9 mouse cellular contexts compared by ENCODE assay signal in the genomic region with DNA sequence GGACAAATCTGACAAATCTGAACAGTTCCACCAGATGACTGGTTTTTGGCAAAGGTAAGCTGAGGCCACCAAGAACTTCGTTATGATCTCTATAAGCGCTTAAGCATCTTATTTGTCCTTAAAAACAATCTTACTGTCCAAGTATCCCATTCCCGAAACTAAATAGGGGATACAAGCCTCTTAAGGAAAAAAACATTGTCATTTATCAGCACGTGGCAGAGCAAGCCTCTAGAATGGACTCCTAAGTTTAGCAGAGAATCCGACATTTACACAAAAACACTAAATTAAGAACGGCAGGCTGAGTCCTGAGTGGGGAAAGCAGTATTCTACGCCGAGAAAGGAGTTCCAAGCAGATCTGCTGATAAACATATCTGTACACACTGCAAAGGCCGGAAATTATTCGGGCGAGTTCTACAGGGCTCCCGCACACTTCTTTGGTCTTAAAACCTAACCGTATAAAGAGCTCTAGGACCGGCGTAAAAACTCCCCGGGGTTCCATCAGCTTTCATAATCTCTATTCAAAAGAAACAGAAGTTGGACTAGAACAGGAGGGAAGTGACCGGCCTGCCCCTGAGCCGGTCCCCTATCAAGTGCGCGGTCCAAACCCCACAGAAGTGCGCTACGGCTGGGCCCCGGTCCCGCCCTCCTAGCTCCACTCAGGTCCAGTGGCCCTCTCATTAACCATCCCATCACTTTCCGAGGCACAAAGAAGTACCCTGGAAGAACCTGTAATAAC. TPM values are rescaled to one million over a fixed set of nuclear protein-coding genes. Genes with fewer than 3 reads are reported as not detected.
DNase-seq lines count a peak whose midpoint lies in the region; ATAC-seq and TF ChIP-seq lines count a peak whose summit lies in the region.
"Had no signal": no experiment of that assay in that cellular context is flagged by ENCODE, and none has a peak within 500 bp of the region (broad histone marks: within the 10 kb centered on the region; RNA-seq: fewer than 3 reads in every experiment).

No protein-coding gene starts in this region.

- DNase-seq in heart, adult 11 months, result peak; percentile 96
- DNase-seq in heart, postnatal 25 days (ENCODE audit: low spot score), result no peak
- DNase-seq in G1E (ENCODE audit: low spot score), result no peak
- DNase-seq in liver, embryonic 11.5 days (ENCODE audit: low spot score), result no peak
- DNase-seq in neural tube, embryonic 10.5 days (ENCODE audit: extremely low spot score, low spot score), result peak; percentile 50
- DNase-seq in layer of hippocampus, adult 18-20 months (ENCODE audit: low spot score in 2 of 2), result no peak

- H3K36me3 ChIP-seq in G1E (replicated peaks), result peaks cover 27% of the 10 kb centered on the region
- no peaks in the 10 kb centered on the region for H3K36me3 ChIP-seq in heart, embryonic 13.5 days
- no peaks in the 10 kb centered on the region for H3K36me3 ChIP-seq in liver, embryonic 11.5 days (ENCODE audit: control insufficient read depth, insufficient read depth, low read length)

- H3K4me1 ChIP-seq in G1E (ENCODE audit: insufficient read depth, low read depth, low read length), result peaks cover 66% of the 10 kb centered on the region
- peaks cover 27% of the 10 kb centered on the region for H3K4me1 ChIP-seq in heart, embryonic 13.5 days
- peaks cover 15% of the 10 kb centered on the region for H3K4me1 ChIP-seq in liver, embryonic 11.5 days (replicated peaks; ENCODE audit: control insufficient read depth, insufficient read depth, low read length)

- H3K27ac ChIP-seq in heart, embryonic 13.5 days (replicated peaks), result no peak overlapping the region
- no peak overlapping the region for H3K27ac ChIP-seq in liver, embryonic 11.5 days (ENCODE audit: low read depth, low read length)

- peak overlapping the region; percentile 88 for H3K9ac ChIP-seq in heart, embryonic 13.5 days
- H3K9ac ChIP-seq in liver, embryonic 11.5 days (ENCODE audit: low read depth, low read length), result peak overlapping the region; percentile 87

- H3K27me3 ChIP-seq in G1E (ENCODE audit: insufficient read depth, low read length), result 0 out of 2 replicates have a peak, but pooled peaks cover 2% of the 10 kb centered on the region
- H3K27me3 ChIP-seq in heart, embryonic 13.5 days (replicated peaks), result peaks cover 20% of the 10 kb centered on the region
- H3K27me3 ChIP-seq in liver, embryonic 11.5 days (replicated peaks; ENCODE audit: control insufficient read depth, insufficient read depth, low read length), result no peaks in the 10 kb centered on the region; the same call in none of the 2 replicates
- H3K27me3 ChIP-seq: Patski had no signal

- H3K4me3 ChIP-seq in G1E (ENCODE audit: low read depth, low read length), result peak overlapping the region; percentile 87
- peak overlapping the region; percentile 85 for H3K4me3 ChIP-seq in heart, embryonic 13.5 days
- peak overlapping the region; percentile 84 for H3K4me3 ChIP-seq in liver, embryonic 11.5 days (ENCODE audit: low read depth, low read length)

- intact Hi-C loops in heart, postnatal 25 days (cut with DNase I), result loop anchor here (5.0 kb wide), 1 partner anchor 76 kb away; no protein-coding TSS in a partner anchor

- H3K4me2 ChIP-seq in heart, embryonic 13.5 days, result peak overlapping the region; percentile 100
- H3K4me2 ChIP-seq in liver, embryonic 11.5 days, result peak overlapping the region; percentile 98

- WGBS in heart, embryonic 13.5 days, result 23% methylated on average over 25 of the region's 25 CpGs
- WGBS in liver, embryonic 11.5 days, result 13% methylated on average over 25 of the region's 25 CpGs

- ATAC-seq in G1E (ENCODE audit: extremely low read depth, insufficient number of reproducible peaks, low FRiP score, poor library complexity, severe bottlenecking), result no peak
- no peak for ATAC-seq in heart, embryonic 13.5 days (ENCODE audit: extremely low read depth, insufficient number of reproducible peaks, low FRiP score, low TSS enrichment)
- no peak for ATAC-seq in liver, embryonic 11.5 days (replicated peaks; ENCODE audit: low FRiP score)
- no peak for ATAC-seq in inflammation-experienced regulatory T-cells, adult 6 months

- no peaks in the 10 kb centered on the region for H3K9me3 ChIP-seq in G1E (replicated peaks)
- H3K9me3 ChIP-seq in heart, embryonic 13.5 days, result no peaks in the 10 kb centered on the region
- H3K9me3 ChIP-seq in liver, embryonic 11.5 days (ENCODE audit: control insufficient read depth, low read length), result no peaks in the 10 kb centered on the region

- no peak for TF ChIP-seq CTCF in G1E (IDR thresholded peaks at IDR 0.05; ENCODE audit: low read depth, low read length)

RNA-seq across cellular contexts. Expression of a gene that starts 2.9 kb away (rescaled TPM):
- 1 to 10 TPM; 4.8 to 6.0 TPM for total RNA-seq in heart, postnatal 25 days (2021)
- total RNA-seq in G1E (2014; fragmentation: Nextera tagmentation), result 57.9 and 65.7 TPM in 2 replicates
- 26.3 and 43.4 TPM in 2 replicates for total RNA-seq in G1E (2017)
- 8.8 and 11.5 TPM in 2 replicates for polyA plus RNA-seq in G1E (2012)
- 3.3 and 4.5 TPM in 2 replicates for polyA plus RNA-seq in heart, embryonic 13.5 days (2015; fragmentation: Nextera tagmentation; extraction: Ambion mirVana)
- 3.9 and 6.6 TPM in 2 replicates for polyA plus RNA-seq in liver, embryonic 11.5 days (2014; fragmentation: Nextera tagmentation; extraction: Ambion mirVana)
- 10 to 100 TPM in 1 of 3 experiments, 1 to 10 TPM in 2; 5.8 to 12.1 (median 7.6) TPM for polyA plus RNA-seq in inflammation-experienced regulatory T-cells, adult 6 months (2017; shearing (Covaris generic))
- 10 to 100 TPM; 12.9 to 14.7 TPM for total RNA-seq in layer of hippocampus, adult 18-20 months (2021)

Comparison
In these comparisons a context has a peak if more than half of its experiments do, and no peak if none do; other contexts are left out.
1. DNase-seq: peak in heart, adult 11 months (single experiment) and neural tube, embryonic 10.5 days (single experiment); none in heart, postnatal 25 days (single experiment), G1E (single experiment), liver, embryonic 11.5 days (single experiment) and layer of hippocampus, adult 18-20 months (0 of 2).
2. Peak in every context shown above with its lines, with median percentiles within 50 percentile points of each other: H3K4me3 ChIP-seq.